Mouse (Mus musculus) small intestine, adult 2 months (tissue): ENCODE results near the gene Mblac2. TPM values are rescaled to one million over a fixed set of nuclear protein-coding genes. Genes with fewer than 3 reads are reported as not detected.

ENCODE experiments used
- H3K27ac ChIP-seq: fragments of 200-500 bp; 2 replicates; pipeline ENCODE4 v1.5.1; 2012; ENCODE audit warnings: low read depth, low read length, control low read depth, inconsistent platforms; ENCODE audit not compliant: insufficient read depth
- H3K27me3 ChIP-seq: fragments of 200-500 bp; 2 replicates; pipeline ENCODE4 v1.6.1; 2012; ENCODE audit warnings: mild to moderate bottlenecking, moderate library complexity, low read length, inconsistent platforms; ENCODE audit not compliant: control insufficient read depth, insufficient read depth
- H3K36me3 ChIP-seq: fragments of 200-500 bp; 2 replicates; pipeline ENCODE4 v1.6.1; 2012; ENCODE audit warnings: mild to moderate bottlenecking, low read length, control low read depth, inconsistent platforms; ENCODE audit not compliant: control insufficient read depth, insufficient read depth
- H3K4me1 ChIP-seq: fragments of 200-500 bp; 2 replicates; pipeline ENCODE4 v1.6.1; 2012; ENCODE audit warnings: low read length, inconsistent platforms, mixed read lengths; ENCODE audit not compliant: control insufficient read depth, insufficient read depth, insufficient read length
- H3K4me3 ChIP-seq: fragments of 200-500 bp; 2 replicates; pipeline ENCODE4 v1.5.1; 2012; ENCODE audit warnings: low read depth, mild to moderate bottlenecking, control low read depth, inconsistent platforms, low read length, moderate library complexity
- CTCF ChIP-seq: fragments of 200-500 bp; IDR thresholded peaks from 2 replicates; pipeline ENCODE4 v1.5.1; 2012; ENCODE audit warnings: low read depth, mild to moderate bottlenecking, control low read depth, inconsistent platforms, low read length, moderate library complexity, mixed read lengths; ENCODE audit not compliant: insufficient replicate concordance, insufficient read length; ENCODE audit errors: extremely low read depth
- POLR2A ChIP-seq: fragments of 200-500 bp; IDR thresholded peaks from 2 replicates; pipeline ENCODE4 v1.6.1; 2012; ENCODE audit warnings: low read depth, mild to moderate bottlenecking, control low read depth, inconsistent platforms, low read length, moderate library complexity
- WGBS: fragments of 180-500 bp; shearing (Covaris S2); methylation state at CpG from one replicate; pipeline ENCODE4 v1.1.7; 2018; 5-methylcytosine and 5-hydroxymethylcytosine counted together
- polyA plus RNA-seq: library from polyadenylated mRNA; depleted of rRNA; stranded (reverse); fragments of >200 nt; gene quantifications from 2 replicates; pipeline ENCODE4 v1.2.3, GENCODE M21; 2012; rRNA removed

Gene Mblac2
- polyA plus RNA-seq, 1 experiment, result 1.0 TPM

- no peak for TF ChIP-seq CTCF
- no peak for TF ChIP-seq POLR2A
- no peaks in the 10 kb centered on the region for H3K4me1 ChIP-seq
- H3K4me3 ChIP-seq, result no peak overlapping the region
- H3K27ac ChIP-seq, result no peak overlapping the region
- H3K36me3 ChIP-seq, result peaks cover 2% of the 10 kb centered on the region; the same call in 1 of the 2 replicates
- no peaks in the 10 kb centered on the region for H3K27me3 ChIP-seq
- WGBS, result 26% methylated on average over 3 of the region's 3 CpGs
Measured at GRCm38 (mm10) chr13:81801121-81801520, 90.0 kb downstream of the Mblac2 start.

Other genes with a start within 250 kb of the Mblac2 start
- gene Adgrv1, start 78.2 kb upstream of the Mblac2 start, polyA plus RNA-seq, result 0.08 and 1.8 TPM in 2 replicates
- 3.3 and 16.9 TPM in 2 replicates for gene Lysmd3, start 53.7 kb upstream of the Mblac2 start, polyA plus RNA-seq
- gene Polr3g, start 328 bp upstream of the Mblac2 start, polyA plus RNA-seq, result 0.91 and 4.2 TPM in 2 replicates
- 0.30 and 0.68 TPM in 2 replicates for gene Cetn3, start 71.7 kb downstream of the Mblac2 start, polyA plus RNA-seq